Mouse (Mus musculus): ENCODE measurements around the gene Gins1.
"Not testable (repeated sequence)": the region's sequence is repeated elsewhere in the genome, so short reads cannot be mapped to it uniquely, and the experiment has no call there.

The Gins1 gene

GRCm38 (mm10) chr2:150910295-150910881 is 5.2 kb downstream of the Gins1 start:
- no peak for DNase-seq

- DNase-seq: no peak
These were observed 9.7 kb downstream of the Gins1 start for GRCm38 (mm10) chr2:150914781-150915515.

- no peak for DNase-seq
These were observed 10.6 kb downstream of the Gins1 start for GRCm38 (mm10) chr2:150915786-150916185.

GRCm38 (mm10) chr2:150918720-150919119 is 13.5 kb downstream of the Gins1 start:
- no peak for DNase-seq

GRCm38 (mm10) chr2:150920543-150920942 is 15.3 kb downstream of the Gins1 start:
- DNase-seq: no peak

- no peak for DNase-seq
These were observed 16.5 kb downstream of the Gins1 start for GRCm38 (mm10) chr2:150921697-150922096.

- no peak for DNase-seq
These were observed 17.0 kb downstream of the Gins1 start for GRCm38 (mm10) chr2:150922165-150922564.

- no peak for DNase-seq
These were observed 17.8 kb downstream of the Gins1 start for GRCm38 (mm10) chr2:150923026-150923425.

GRCm38 (mm10) chr2:150923505-150923904 is 18.3 kb downstream of the Gins1 start:
- DNase-seq: no peak

GRCm38 (mm10) chr2:150927038-150927720 is 22.0 kb downstream of the Gins1 start:
- no peak for DNase-seq

- DNase-seq: no peak
These were observed 24.0 kb downstream of the Gins1 start for GRCm38 (mm10) chr2:150929156-150929555.

- no peak for DNase-seq
These were observed 25.6 kb downstream of the Gins1 start for GRCm38 (mm10) chr2:150930806-150931205.

GRCm38 (mm10) chr2:150933482-150933881 is 28.3 kb downstream of the Gins1 start:
- no peak for DNase-seq

GRCm38 (mm10) chr2:150934659-150935058 is 29.5 kb downstream of the Gins1 start:
- no peak for DNase-seq

- DNase-seq: no peak
These were observed 38.8 kb downstream of the Gins1 start for GRCm38 (mm10) chr2:150944017-150944416.

GRCm38 (mm10) chr2:150947341-150947740 is 42.1 kb downstream of the Gins1 start:
- not testable (repeated sequence) for DNase-seq

GRCm38 (mm10) chr2:150947880-150948611 is 42.8 kb downstream of the Gins1 start:
- DNase-seq: not testable (repeated sequence)

GRCm38 (mm10) chr2:150948786-150949185 is 43.6 kb downstream of the Gins1 start:
- DNase-seq: no peak

- no peak for DNase-seq
These were observed 44.5 kb downstream of the Gins1 start for GRCm38 (mm10) chr2:150949652-150950051.

- no peak for DNase-seq
These were observed 44.9 kb downstream of the Gins1 start for GRCm38 (mm10) chr2:150950056-150950455.

GRCm38 (mm10) chr2:150951201-150951600 is 46.0 kb downstream of the Gins1 start:
- no peak for DNase-seq

- DNase-seq: no peak
These were observed 50.7 kb downstream of the Gins1 start for GRCm38 (mm10) chr2:150955859-150956258.

- DNase-seq: no peak
These were observed 54.3 kb downstream of the Gins1 start for GRCm38 (mm10) chr2:150959521-150959920.
